Mouse (Mus musculus) naive thymus-derived CD4-positive, alpha-beta T cell, adult 2 months (primary cell): ENCODE measurements around the gene Zfp423.

Experiments
- DNase-seq: peaks from one replicate; pipeline ENCODE4 v3.0.0-alpha.2; 2011; ENCODE audit warnings: low read depth

Gene Zfp423

DNA sequence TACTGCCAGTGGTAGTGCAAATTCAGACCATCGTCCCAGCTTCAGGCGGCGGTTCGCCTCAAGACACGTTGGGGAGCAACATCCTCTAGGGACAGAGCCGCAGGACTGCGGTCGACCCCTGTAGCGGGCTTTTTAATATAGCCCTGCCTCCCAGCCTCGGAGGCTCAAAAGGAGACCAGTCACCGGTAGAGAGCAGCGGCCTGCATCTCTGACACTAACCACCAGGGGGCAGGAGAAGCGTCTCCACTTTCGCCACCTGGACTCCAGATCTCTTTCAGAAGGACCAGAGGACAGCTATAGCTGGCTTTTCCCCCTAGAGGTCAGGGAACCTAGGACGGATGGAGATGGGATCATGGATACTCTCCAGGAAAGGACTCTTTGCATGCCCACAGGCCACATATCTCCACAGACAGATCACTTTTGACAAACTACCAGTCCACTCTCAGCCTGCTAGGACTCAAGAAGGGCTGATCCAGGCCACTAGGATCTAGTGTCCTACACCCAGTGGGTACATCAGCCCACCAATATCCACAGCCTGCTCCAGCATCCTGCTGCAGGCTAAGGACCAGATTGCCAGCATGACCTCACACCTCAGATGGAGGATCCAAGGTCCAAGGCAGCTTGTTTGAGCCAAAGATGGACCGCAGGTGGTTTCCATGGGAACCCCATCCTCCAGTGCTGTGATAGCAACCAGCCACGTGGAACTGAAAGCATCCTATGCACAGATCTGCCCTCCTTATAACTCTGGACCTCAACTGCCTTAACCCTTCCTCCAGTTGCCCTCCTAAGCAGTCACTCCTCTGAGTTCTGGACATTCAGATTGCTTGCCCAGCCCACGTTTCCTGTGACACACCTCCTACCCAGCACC lies 295.8 kb downstream of the Zfp423 start:
- peak; percentile 2 for DNase-seq

DNA sequence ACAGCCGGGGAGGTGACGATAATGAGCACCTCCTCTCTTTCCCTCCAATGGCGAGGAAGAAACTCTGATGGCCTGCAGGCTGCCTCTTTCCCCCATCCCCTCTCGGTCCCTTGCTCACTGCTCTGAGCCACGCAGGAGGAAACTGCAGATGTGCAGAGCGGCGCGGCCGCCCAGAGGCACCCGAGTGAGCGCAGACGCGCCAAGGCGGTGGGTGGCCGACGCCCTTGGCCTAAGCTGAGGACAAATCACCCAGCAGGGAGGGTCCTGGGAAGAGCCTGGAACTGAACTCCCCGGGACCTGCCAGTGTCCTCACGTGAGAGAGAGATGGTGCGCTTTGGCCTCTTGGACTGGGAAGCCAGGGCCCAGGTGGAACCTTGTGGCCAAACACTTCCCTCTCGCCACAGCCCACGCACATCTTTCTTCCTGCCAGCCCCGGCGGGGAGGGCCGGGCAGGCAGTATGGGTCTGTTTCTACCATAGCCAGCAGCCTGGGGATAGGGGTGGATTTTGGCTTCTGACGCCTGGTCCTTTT lies 296.5 kb downstream of the Zfp423 start:
- no peak for DNase-seq

DNA sequence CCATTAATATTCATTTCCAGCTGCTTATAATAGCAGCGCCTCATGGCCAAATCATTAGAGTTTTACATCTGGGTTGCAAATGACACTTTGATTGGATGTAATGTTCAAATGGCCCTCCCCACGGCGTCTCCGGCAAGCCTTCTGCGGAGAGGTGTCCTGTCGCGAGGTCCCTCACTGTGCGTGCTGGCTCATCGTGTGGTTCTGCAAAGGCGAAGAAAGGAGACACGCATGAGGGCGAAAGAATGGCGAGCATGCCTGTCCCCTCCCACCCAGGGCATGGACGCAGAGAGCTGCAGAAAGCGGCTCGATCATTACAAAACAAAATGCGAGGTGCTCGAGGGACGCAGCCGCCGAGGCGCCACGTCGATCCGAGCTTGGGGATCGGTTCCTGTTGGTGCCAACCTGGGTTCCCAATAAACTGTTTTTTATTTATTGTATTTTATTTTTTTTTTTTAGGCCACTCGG lies 297.1 kb downstream of the Zfp423 start:
- no peak for DNase-seq

DNA sequence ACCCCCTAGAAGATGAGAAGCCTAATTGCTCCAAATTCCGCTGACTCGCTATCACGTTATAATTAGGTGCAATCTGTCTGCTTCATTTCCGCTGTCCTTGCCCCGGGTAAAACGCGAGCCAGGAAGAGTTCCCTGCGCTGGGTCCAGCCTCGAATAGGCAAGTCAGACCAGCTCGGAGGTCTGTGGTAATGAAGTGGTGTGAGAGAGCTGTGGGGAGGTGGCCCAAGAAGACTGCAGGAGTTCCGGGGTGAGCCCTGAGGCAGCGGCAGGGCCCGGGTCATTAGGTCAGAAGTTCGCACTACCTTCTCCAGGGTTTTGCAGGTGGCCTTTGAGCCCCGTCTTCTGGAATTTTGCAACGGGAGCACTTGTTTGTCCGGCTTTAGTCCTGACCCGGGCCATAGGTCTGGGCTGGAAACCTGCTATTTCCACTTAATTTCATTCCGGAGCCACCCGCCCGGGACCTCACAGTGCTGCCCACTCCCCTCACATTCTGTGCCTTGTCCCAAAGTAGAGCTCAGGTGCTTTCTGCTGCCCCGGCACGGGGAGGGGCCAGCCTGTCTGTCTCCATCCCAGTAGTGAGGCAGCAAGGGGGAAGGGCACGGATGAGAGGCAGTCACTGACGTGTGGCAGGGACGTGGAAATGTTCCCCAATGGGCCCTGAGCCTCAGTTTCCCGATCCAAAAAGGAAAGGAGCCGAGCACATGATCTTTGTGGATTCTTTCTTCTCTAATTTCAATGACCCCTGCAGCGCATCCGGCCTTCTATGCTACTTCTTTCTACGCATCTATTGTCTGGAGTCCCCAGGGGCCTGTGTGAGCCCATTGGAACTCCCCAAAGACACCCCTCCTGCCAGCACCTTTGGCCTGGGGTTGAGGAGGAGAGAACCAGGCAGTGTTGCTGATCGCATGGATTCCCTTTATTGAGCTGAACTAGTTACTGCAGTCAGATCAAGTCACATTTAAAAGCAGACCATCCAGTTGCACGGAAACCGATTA lies 298.2 kb downstream of the Zfp423 start:
- DNase-seq = no peak

DNA sequence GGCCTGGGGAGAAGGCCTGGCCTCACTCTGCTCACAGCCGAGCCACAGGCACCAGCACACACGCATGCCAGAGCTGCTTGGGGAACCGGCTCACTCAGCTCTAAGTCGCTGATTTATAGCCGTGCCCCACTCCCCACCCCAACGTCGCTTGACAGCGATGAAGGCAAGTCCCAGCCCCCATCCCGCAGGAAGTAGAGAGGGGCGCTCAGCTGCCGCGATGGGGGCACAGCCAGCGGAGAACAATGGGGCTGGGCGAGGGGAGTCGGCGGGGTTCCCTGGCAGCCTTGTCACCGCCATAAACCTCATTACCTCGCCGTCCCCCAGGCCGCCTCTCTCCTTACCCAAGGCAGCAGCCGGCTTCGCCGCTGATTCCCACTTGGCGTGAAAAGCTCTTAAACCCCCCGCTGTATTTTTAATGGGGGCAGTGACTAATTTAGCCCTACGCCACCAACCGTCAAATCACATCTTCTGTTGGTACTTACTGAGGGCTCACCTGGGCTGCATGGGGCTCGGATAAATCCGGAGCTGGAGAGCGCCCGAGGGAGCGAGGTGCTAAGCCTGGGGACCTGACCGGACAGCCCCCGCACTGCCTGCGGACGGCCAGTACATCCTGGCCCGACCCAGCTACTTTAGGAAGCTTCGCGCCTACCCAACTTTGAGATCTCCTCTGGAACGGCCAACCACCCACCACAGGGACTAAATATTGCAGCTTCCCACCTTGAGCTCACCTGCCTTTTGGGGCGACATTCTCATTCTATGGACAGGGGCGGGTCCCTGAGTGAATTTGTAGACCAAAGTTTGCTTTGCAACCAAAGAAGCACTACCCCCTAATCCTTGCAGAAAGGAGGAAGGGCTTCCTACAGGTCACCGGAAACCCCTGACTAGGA lies 299.1 kb downstream of the Zfp423 start:
- no peak for DNase-seq

DNA sequence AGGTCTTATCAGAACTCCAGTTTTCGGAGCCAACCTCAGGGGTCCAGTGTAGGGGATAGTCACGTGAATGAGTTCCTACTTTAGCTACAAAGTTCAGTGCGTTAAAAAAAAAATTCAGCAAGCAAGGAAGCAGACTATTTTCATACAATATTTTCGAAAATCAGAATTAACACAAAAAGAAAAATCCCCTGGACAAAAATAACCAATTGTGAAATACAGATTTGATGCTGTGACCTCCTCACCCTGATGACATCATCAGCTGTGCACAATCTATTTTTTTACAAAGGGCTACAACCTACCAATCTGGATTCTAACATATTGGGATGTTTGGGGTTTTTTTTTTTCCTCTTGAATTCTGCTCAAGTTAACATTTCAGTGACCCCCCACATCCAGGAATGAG lies 301.9 kb downstream of the Zfp423 start:
- no peak for DNase-seq

DNA sequence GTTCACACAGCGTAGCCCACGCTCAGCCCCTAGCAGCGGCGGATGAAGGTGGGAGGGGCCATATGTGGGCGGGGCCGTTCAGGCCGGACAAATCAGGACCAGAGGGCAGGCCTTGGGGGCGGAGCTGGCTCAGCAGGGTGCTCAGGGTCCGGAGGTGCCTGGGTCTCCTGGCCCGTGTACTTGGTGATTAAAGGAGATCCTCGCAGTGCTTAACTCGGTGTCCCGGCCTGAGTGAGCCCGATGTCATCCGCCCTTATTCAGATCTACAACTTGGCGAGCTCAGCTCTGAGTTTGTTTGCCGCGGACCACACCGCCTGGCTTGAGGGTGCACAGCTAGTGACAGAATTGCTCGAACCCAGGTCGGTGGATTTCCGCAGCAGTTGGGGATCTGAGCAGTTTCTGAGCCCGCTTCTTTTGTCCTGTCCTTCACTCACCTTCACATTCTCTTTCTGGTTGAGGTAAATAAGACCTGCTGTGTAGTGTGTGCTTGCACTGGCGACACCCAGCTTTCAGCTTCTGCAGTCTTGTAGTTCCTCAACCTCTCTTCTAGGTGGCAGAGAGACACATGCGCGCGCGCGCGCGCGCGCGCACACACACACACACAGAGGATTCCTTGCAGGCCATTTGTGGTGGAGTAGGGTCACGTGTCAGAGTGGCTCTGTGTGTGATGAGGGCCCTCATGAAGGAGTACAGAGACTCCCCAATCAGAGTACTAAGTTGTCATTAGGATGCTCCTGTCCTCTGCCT lies 302.7 kb downstream of the Zfp423 start:
- DNase-seq = no peak

DNA sequence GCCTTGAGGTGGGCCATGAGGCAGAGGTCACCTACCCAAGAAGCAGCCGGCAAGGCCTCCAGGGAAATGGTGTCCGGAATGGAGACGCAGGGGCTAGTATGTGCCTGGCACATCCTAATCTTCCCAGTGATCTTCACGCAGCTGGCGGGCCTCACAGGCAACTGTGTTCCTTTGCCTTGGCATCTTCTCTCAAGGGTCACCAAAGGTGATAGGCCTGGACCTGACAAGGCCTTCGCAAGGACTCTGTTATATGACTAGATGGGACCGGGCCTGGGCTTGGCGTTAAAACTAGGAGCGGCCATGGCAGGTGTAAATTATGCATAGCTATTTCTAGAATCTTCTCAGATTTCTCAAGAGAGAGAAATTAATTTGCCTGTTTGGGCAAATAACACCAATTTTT lies 303.4 kb downstream of the Zfp423 start:
- DNase-seq = no peak

DNA sequence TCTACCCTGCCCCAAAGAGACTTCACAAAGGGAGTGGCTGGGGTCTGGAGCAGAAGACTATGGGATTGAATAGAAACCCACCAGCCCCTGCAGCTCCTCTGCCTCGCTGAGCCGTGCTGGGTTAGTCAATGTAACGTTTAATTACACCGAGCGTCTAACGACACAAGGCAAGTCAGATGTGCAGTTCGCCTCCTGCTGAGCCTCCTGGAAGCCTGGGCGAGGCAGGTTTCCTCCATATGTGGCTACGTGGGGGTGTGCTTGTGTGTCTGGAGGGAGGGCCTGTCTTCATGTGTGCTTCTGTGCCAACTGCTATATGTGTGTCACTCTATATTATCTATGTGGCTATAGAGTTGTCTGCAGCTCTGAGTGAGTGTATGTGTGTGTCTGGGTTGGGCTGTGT lies 311.6 kb downstream of the Zfp423 start:
- no peak for DNase-seq

DNA sequence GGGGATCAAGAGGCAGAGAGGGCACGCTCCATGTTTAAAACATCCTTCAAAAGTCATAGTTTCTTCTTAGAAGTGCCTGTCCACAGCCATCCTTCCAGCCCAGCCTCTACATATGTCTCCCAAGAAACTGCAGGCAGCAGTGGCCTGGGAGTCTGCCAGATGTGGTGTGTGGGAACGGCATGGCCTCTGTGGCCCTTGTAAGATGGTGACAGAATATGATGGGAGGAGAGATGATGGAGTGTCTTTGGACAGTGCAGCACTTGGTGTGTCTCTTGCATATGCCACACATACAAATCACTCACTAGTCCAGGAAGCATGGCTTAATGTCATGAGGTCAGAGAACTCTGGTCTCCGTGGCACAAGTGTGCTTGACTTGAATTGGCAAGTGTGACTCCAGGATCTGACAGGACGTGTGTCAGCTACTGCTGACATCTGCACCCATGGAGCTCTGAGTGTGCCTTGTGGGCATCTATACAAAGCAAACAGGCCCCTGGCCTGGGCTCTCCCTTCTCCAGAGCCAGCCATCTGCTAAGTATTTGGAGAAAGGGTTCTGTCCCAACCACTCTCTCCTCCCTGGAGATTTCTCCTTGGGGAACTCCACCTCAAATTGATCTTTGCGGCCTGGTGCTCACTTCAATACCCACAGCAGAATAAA lies 313.4 kb downstream of the Zfp423 start:
- DNase-seq = no peak

DNA sequence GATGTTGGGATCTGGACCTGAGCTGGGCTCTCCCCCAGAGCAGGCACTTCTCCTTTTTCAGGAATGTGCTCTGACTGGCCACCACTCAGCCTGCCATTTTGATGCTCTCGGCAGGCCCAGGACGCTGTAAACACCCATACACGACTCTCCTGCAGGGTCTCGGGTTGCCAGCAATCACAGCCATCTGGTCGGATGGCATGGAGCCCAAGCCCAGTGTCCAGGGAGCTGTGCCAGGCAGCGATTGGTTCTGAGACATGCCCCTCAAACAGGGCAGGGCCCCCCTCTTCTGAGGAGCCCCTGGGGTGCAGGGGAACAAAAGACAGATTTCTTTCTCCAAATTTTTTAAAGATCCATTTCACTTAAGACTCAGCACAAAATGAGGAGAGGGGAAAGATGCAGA lies 314.0 kb downstream of the Zfp423 start:
- DNase-seq = no peak

DNA sequence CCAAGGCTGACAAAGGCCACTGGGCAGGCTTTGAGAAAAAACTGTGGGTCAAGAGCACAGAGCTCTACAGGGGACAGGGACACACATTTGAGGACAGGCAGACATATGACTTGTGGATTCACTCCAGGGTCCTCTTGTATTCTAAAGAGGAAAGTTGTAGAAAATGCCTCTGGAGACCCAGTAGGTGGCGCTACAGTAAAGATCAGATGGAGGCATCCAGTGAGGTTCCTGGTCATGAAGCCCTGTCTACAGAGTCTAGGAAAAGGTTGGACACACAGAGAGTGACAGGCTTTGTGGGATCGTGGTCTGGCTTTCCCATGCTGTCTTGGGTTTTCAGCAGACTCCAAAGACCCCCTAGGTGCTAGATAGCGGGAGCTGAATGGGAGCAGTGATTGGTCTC lies 318.5 kb downstream of the Zfp423 start:
- DNase-seq = no peak

DNA sequence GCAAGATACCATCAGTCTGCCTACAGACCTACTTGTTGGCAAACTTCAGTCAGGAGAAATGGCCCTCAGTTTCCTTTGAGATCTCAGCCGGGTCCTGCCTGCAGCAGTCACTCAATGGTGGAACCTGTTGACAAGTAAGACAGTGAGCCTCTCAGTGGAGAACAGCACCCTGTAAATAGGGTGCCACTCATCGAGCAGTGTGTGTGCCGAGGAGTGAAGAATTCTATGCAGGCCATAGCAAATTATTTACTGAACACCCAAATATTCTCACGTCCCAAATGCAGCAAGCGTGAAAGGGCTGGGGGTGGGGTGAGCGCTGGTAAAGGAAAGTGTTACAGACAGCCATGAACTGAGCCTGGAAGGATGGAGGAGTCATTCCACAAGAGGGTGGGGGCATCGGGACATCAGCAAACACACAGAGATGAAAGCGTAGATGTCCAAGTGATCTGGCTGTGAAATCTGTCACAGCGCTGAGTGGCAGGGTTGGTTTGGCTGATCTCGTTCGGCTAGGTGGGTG lies 323.1 kb downstream of the Zfp423 start:
- no peak for DNase-seq

DNA sequence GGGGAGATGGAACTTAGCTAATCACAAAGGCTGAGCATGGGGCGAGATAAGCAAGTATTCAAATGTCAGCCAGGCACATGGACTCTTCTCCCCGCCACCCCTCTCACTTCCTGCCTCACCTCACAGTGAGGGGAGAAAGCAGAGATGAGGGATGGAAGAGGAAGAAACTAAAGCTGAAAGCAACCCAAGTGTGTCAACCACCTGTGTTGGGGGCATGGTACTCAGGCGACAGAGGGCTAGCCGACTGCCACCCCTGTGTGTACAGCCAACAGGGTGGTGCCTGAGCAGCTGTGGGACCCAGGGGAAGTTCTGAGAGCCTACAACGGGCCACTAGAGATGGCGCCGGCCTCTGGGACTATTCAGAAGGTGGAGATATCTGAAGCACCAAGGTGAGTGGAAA lies 327.6 kb downstream of the Zfp423 start:
- no peak for DNase-seq

DNA sequence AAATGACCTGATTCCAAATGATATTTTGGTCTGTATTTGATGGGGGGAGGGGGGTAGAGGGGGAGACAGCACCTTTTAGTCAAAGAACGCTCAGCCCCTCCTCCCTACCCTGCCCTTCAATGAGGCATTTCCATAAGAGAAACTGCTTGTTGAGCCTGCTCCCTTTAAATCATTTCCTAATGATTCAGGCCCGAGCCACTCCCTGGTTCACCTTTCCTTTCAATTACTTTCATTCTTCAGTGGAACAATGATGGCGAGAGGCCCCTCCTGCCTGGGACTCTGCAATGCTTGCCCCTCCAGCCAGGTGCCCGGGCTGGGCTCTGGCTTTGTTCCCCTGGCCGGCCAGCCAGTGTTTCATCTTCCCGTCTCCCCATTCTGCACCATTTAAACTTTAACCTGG lies 329.7 kb downstream of the Zfp423 start:
- DNase-seq = no peak

DNA sequence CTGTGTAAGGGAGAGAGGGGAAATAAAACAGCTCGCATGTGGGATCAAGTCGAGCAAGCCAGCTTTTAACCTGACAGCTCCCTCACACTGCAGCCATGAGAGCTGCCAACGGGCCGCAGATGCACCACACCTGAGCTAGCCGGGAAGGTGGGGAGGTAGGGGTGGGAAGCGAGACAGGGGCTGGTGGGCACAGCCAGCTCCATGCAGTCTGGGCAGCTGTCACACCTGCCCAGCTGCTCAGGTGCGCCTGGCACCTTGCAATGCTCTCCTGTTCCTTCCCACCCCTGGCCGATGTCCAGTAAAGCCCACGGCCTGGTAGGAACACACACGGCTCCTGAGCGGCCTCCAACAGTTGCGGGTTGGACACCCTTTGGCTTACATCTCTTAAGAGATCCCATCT lies 338.2 kb downstream of the Zfp423 start:
- DNase-seq = no peak

DNA sequence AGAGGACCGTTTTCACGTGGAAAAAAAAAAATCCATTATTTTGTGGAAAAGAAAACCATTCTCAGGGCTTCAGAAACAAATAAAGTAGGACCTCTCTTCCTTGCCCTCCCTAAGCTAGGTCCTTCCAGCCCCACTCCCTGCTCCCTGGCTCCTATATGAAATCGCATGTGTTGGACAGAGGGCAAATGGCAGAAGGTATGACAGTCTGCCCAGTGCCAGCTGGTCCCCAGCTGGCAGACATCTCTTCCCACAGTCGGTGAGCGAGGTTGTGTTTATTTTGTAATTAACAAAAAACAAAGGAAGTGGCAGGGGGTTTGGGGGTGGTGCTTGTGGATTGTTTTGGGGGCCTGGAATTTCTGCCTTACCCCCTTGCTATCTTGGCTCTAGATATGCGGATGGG lies 339.2 kb downstream of the Zfp423 start:
- DNase-seq = no peak

DNA sequence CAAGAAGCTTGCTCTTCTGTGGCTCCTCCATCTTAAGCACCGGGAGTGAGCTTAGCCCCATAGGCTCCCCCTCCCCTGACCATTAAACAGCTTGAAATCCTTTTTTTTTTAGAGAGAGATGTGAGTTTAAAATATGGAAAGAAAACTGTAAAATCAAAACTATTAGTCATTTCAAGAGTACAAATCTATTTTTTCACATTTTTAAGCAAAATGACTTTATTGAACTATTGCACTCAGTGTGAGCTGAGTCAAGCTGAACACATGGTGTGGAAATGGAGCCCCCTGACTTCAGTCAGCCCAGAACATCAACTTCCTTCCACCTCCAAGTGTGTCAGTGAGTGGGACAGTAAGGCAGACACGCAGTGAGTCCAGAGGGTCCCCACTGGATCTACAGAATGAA lies 339.9 kb downstream of the Zfp423 start:
- no peak for DNase-seq

DNA sequence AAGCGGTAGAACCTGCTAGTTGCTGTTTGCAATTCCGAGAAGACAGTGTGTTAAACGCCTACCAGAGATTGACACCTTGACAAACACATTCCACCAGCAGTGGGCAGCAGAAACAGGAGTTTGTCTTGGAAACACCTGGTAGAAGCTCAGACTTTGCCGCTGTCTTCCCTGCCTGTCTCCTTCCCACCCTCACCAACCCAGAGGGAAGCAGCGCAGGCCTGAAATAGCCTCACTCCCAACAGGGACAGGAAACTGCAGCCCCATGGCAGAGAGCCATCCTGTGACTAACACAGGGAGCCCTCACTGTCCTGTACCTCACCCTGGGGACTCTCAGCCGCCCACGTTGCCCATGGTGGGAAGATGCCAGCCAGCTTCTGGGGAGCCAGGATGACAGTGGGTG lies 340.3 kb downstream of the Zfp423 start:
- DNase-seq = no peak

DNA sequence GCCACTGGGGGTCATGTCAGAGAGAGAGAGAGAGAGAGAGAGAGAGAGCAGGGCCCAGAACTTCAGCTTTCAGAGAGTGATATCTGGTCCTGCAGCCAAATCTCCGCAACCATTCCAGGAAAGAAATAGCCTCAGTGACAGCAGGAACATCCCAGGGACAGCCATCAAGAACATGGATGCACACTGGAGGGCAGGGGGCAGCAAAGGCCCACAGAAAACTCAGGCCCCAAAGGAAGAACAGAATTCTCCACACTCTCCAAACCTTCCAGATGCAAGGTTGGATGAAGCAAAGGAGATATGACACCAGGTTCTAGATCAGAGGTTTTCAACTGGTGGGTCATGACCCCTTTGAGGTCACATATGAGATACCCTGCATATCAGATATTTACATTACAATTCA lies 345.7 kb downstream of the Zfp423 start:
- DNase-seq = no peak
